Mouse (Mus musculus) kidney, embryonic 14.5 days (tissue): ENCODE results near the gene Zfp612. TPM values are rescaled to one million over a fixed set of nuclear protein-coding genes. Genes with fewer than 3 reads are reported as not detected.
A peak's percentile ranks its signal among the peaks of the same experiment; 100 is the strongest.
"Not testable (repeated sequence)": the region's sequence is repeated elsewhere in the genome, so short reads cannot be mapped to it uniquely, and the experiment has no call there.

Experiments
- ATAC-seq: fragments of 200-750 bp; cut with Nextera tagmentation; 2 replicates; pipeline ENCODE4 v1.8.0; 2017; ENCODE audit warnings: moderate number of reproducible peaks, mild to moderate bottlenecking, moderate TSS enrichment, moderate library complexity; ENCODE audit not compliant: low FRiP score, low TSS enrichment
- H3K27ac ChIP-seq: fragments of 300-500 bp; sonication (generic); 2 replicates; pipeline ENCODE4 v1.5.1; 2014; ENCODE audit warnings: low read depth, mild to moderate bottlenecking, low read length, moderate library complexity, mixed read lengths
- H3K27me3 ChIP-seq: fragments of 300-500 bp; sonication (generic); 2 replicates; pipeline ENCODE4 v1.6.1; 2014; ENCODE audit warnings: mild to moderate bottlenecking, low read length; ENCODE audit not compliant: control insufficient read depth, insufficient read depth
- H3K36me3 ChIP-seq: fragments of 300-500 bp; sonication (generic); 2 replicates; pipeline ENCODE4 v1.6.1; 2014; ENCODE audit warnings: low read length, mixed read lengths; ENCODE audit not compliant: control insufficient read depth, insufficient read depth
- H3K4me1 ChIP-seq: fragments of 300-500 bp; sonication (generic); 2 replicates; pipeline ENCODE4 v1.6.1; 2014; ENCODE audit warnings: low read length, mixed read lengths; ENCODE audit not compliant: control insufficient read depth, insufficient read depth
- H3K4me2 ChIP-seq: fragments of 300-500 bp; sonication (generic); replicated peaks from 2 replicates; pipeline ENCODE4 v1.6.1; 2014; ENCODE audit warnings: low read depth, mild to moderate bottlenecking, low read length
- H3K4me3 ChIP-seq: fragments of 300-500 bp; sonication (generic); 2 replicates; pipeline ENCODE4 v1.5.1; 2014; ENCODE audit warnings: mild to moderate bottlenecking, low read length
- H3K9ac ChIP-seq: fragments of 300-500 bp; sonication (generic); 2 replicates; pipeline ENCODE4 v1.6.1; 2014; ENCODE audit warnings: low read depth, mild to moderate bottlenecking, low read length, moderate library complexity
- H3K9me3 ChIP-seq: fragments of 300-500 bp; sonication (generic); 2 replicates; pipeline ENCODE4 v1.6.1; 2016; ENCODE audit warnings: low read length; ENCODE audit not compliant: control insufficient read depth
- WGBS: fragments of 180-500 bp; shearing (Covaris S2); extraction: QIAGEN DNeasy Blood & Tissue Kit; methylation state at CpG from one replicate; pipeline ENCODE4 v1.1.7; 2014; 5-methylcytosine and 5-hydroxymethylcytosine counted together
- polyA plus RNA-seq: library from polyadenylated mRNA; unstranded; fragments of >200 nt; fragmentation: Nextera tagmentation; extraction: Ambion mirVana; gene quantifications from 2 replicates; pipeline ENCODE4 v1.2.1, GENCODE M21; 2014

Zfp612 gene
- polyA plus RNA-seq: 6.9 and 7.6 TPM in 2 replicates

DNA sequence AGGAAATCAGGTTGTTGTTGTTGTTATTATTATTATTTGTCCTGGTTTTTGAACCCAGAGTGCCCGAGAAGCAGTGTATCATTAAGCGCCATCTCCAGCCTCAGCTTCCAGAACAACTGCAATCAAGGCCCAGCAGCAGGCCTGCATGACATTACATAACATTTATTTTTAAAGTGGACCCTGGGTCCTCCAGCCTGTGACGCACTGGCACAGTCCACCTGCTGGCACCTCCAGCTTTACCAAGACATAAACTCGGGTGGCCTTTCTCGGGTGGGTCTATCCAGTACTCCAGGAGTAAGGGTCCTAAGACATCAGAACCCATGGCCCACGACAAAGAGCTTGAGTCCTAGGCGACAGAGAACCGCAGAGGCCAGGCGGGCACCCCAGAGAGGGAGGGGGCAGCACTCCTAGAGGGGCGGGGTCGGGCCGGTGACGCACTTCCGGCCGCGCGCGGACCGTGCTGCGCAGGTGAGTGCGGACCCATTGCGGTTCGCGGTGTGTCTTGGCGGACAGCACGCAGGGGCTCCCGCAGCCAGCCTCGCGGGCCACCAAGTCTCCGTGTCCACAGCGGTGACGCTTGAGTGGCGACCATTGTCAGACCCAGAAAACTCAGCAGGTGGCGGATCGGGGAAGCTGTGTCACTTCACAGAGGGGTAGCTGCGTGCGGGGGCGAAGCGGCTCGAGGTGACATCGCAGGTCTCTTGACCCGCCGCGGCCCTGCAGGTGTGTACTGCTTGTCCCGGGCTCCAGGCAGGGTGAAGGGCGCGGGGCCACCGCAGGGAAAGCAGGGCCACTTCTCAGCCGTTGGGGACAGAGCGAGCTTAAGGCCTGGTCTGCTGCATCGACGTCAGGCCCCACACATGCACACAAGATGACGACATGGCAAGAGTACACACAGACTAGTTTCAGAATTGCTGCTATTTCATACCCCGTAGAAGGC lies at the start of gene Zfp612:
TSS of gene Zfp612 (plus strand) at position 465 of the 940 bp plus-strand sequence.
- H3K4me1 ChIP-seq: no peaks in the 10 kb centered on the region
- H3K27ac ChIP-seq: no peak within 1 kb of the TSS
- no peaks in the 10 kb centered on the region for H3K27me3 ChIP-seq
- ATAC-seq: peak; percentile 89
- no peaks in the 10 kb centered on the region for H3K9me3 ChIP-seq
- peak within 1 kb of the TSS; percentile 66 for H3K9ac ChIP-seq
- peak within 1 kb of the TSS; percentile 67 for H3K4me3 ChIP-seq
- 9% methylated on average over 53 of the region's 54 CpGs for WGBS
- no peaks in the 10 kb centered on the region; the same call in 1 of the 2 replicates for H3K36me3 ChIP-seq
- H3K4me2 ChIP-seq: peak within 1 kb of the TSS; percentile 90

DNA sequence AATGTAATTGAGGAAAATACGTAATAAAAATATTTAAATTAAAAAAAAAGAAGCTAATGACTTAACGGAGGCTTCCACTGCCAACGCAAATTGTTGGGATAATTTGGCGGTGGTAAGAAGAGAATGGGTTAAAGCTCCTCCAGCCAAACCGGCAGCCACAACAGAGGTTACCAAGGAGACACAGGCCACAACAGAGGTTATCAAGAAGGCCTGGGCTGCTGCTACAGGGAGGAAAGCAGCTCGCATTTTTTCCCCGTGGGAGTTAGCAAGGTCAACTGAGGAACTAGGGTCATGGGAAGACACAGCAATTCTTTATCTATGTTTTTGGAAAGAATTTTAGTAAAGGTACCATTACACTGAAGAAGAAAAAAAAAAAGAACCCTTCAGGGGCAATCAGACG lies 45.8 kb upstream of the Zfp612 start:
- H3K9me3 ChIP-seq, H3K36me3 ChIP-seq, H3K27ac ChIP-seq, ATAC-seq, H3K4me3 ChIP-seq, H3K4me1 ChIP-seq, H3K4me2 ChIP-seq, H3K27me3 ChIP-seq, H3K9ac ChIP-seq: not testable (repeated sequence)
- 38% methylated on average over 8 of the region's 8 CpGs for WGBS

DNA sequence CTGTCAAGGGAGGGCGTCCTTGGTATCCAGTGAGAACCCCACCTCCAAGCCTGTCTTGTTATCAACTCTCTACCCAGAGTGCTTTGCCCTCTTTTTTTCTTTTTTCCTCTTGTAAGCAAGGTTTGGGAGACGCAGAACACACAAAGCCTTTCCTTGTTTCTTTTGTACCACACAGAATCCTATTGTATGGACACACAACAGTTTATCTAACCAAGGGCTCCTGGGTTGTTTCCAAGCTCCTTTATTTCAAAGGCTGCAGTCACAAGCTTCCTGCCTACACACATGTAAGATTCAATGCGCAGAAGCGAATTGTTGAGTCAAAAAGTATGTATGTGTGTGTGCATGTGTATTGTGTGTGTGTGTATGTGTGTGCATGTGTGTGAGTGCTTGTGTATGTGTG lies 45.2 kb upstream of the Zfp612 start:
- H3K27me3 ChIP-seq: no peaks in the 10 kb centered on the region
- 79% methylated on average over 4 of the region's 4 CpGs for WGBS
- no peak for ATAC-seq
- no peaks in the 10 kb centered on the region for H3K9me3 ChIP-seq
- H3K4me2 ChIP-seq: no peak overlapping the region
- no peaks in the 10 kb centered on the region for H3K36me3 ChIP-seq
- no peak overlapping the region for H3K27ac ChIP-seq
- no peak overlapping the region for H3K4me3 ChIP-seq
- H3K9ac ChIP-seq: no peak overlapping the region
- no peaks in the 10 kb centered on the region for H3K4me1 ChIP-seq

DNA sequence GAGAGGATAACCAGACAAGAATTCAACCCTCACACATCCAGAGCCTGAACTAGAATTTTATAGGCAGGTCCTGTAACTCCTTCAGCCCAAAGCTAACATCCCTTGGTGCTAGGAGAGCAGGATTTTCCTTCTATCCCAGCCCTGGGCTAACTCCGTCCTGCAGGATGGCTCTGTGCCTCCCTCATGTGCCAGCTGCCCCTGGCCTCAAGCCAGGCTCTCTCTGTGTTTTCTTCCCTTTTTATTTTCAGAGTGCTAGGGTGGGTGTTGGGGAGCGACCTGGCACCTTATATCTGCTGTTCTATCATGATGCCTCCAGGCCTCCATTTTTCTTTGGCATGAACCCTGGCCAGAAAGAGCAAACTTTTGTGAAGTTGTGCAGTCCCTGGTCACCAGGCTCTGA lies 43.4 kb upstream of the Zfp612 start:
- Histone ChIP-seq H3K27ac (no peak overlapping the region), H3K9ac (no peak overlapping the region), H3K4me2 (no peak overlapping the region), H3K9me3 (no peaks in the 10 kb centered on the region), H3K27me3 (no peaks in the 10 kb centered on the region), H3K4me1 (no peaks in the 10 kb centered on the region), H3K4me3 (no peak overlapping the region), H3K36me3 (no peaks in the 10 kb centered on the region)
- no peak for ATAC-seq
- 72% methylated on average over 2 of the region's 2 CpGs for WGBS

DNA sequence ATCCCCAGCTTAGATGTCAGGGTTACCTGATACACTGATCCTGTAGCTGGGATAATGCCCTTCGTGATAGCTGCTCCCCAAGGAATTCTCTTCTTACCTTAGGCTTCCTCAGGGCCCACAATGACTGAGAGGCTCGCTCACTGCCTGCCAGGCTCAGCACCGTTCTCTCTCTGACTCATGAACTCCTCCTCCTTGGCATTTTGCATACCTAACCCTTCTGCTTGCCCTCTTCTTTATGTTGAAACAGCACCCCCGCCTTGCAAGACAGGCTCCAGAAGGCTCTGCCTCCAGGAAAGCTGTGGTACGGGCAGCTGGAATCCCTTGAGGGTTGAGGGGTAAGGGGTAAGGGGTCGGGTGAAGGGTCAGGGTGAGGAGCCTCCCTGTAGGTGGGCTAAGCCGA lies 40.3 kb upstream of the Zfp612 start:
- no peak overlapping the region for H3K4me2 ChIP-seq
- H3K36me3 ChIP-seq: no peaks in the 10 kb centered on the region
- no peak for ATAC-seq
- no peaks in the 10 kb centered on the region for H3K27me3 ChIP-seq
- no peaks in the 10 kb centered on the region for H3K4me1 ChIP-seq
- 38% methylated on average over 7 of the region's 7 CpGs for WGBS
- no peak overlapping the region for H3K9ac ChIP-seq
- H3K9me3 ChIP-seq: no peaks in the 10 kb centered on the region
- H3K4me3 ChIP-seq: no peak overlapping the region
- no peak overlapping the region for H3K27ac ChIP-seq

DNA sequence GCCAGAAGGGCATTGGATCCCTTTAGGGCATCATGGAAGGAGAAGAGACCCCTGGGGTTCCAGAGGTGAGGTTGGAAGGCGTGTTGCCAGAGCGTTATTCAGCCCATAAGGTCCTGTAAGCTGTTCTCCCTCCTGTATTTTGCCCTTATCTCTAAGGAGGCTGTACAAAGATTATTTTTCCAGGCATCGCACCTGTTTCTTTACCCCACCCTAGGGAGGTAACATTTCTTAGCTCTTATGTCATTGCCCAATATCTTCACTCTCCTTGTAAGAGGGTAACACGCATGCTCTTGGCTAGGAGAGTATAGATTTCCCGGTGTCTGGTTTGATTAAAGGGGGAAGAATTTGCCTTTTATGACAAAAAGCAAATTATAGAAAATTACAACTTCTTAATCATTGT lies 39.9 kb upstream of the Zfp612 start, which contains the start of gene Chst4:
TSS of gene Chst4 (minus strand) at position 82 of the 400 bp plus-strand sequence.
- 86% methylated on average over 5 of the region's 5 CpGs for WGBS
- no peaks in the 10 kb centered on the region for H3K27me3 ChIP-seq
- H3K9me3 ChIP-seq: no peaks in the 10 kb centered on the region
- no peaks in the 10 kb centered on the region for H3K4me1 ChIP-seq
- no peaks in the 10 kb centered on the region for H3K36me3 ChIP-seq
- no peak within 1 kb of the TSS for H3K9ac ChIP-seq
- no peak for ATAC-seq
- no peak within 1 kb of the TSS for H3K27ac ChIP-seq
- no peak within 1 kb of the TSS for H3K4me3 ChIP-seq
- no peak within 1 kb of the TSS for H3K4me2 ChIP-seq

DNA sequence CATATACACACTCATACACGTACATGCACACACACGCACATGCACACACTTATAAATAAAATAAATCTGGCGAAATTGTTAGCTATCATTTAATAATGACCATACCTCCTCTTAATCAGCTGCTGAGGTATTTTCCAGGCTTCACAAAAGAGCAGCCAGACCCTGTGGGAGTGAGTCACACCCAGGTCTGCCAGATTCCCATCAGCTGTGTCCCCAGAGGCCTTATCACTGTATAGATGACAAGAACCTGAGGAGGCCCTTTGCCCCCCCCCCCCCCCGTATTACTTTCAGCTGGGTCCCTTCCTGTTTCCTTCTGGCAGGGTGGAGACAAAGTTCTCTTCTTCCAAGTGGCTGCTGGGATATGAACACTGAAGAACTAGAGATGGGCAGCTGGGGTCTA lies 39.0 kb upstream of the Zfp612 start:
- Histone ChIP-seq H3K27ac (no peak overlapping the region), H3K4me3 (no peak overlapping the region), H3K27me3 (no peaks in the 10 kb centered on the region), H3K4me1 (no peaks in the 10 kb centered on the region), H3K36me3 (no peaks in the 10 kb centered on the region), H3K9ac (no peak overlapping the region), H3K4me2 (no peak overlapping the region), H3K9me3 (no peaks in the 10 kb centered on the region)
- no peak for ATAC-seq
- 76% methylated on average over 4 of the region's 4 CpGs for WGBS

DNA sequence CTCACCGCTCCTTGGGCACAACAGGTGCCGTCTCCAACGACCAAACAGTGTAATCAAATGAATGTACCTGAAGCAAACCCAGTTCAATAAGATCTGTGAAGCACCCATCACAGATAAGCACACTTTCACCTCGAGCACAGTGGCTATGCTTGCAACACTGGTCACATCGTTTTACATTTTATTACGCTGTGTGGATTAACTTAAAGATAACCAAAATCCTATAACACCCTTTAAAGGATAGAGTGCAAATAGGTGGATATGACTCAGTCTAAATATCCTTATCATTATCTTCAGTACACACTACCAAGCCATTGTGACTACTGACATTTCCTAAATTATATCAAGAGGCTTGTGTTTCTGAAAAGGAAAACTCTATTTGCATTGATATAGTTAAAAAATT lies 28.3 kb upstream of the Zfp612 start:
- Histone ChIP-seq H3K4me2 (no peak overlapping the region), H3K27me3 (no peaks in the 10 kb centered on the region), H3K36me3 (no peaks in the 10 kb centered on the region), H3K9ac (no peak overlapping the region), H3K4me1 (no peaks in the 10 kb centered on the region), H3K4me3 (no peak overlapping the region), H3K27ac (no peak overlapping the region), H3K9me3 (no peaks in the 10 kb centered on the region)
- no peak for ATAC-seq
- 81% methylated on average over 6 of the region's 6 CpGs for WGBS

DNA sequence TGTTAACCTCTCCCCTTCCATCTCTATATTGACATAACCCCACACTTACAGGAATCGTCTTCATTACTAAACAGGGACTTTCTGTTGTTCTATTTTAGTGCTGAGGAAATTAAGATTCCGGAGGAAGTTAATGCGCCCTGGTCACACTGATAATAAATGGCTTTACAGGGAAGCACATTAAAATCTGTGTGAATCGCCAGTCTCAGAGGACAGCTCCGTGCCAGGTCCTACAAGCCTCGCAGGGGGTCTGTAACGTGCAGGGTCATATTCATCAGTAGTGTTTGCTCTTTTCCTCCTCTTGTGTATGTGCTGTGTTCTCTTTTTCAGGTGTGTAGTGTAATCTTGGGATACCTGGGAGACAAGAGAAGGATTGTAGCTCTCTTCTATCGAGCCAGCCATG lies 21.3 kb upstream of the Zfp612 start:
- Histone ChIP-seq H3K9ac (no peak overlapping the region), H3K4me1 (no peaks in the 10 kb centered on the region), H3K27ac (no peak overlapping the region), H3K9me3 (no peaks in the 10 kb centered on the region), H3K36me3 (no peaks in the 10 kb centered on the region), H3K4me3 (no peak overlapping the region), H3K27me3 (no peaks in the 10 kb centered on the region; the same call in 1 of the 2 replicates), H3K4me2 (no peak overlapping the region)
- WGBS: 70% methylated on average over 8 of the region's 8 CpGs
- ATAC-seq: no peak
